Mouse (Mus musculus) intestine, embryonic 16.5 days (tissue): Measurements from ENCODE around the gene Reep3. TPM values are rescaled to one million over a fixed set of nuclear protein-coding genes. Genes with fewer than 3 reads are reported as not detected.
A peak's percentile ranks its signal among the peaks of the same experiment; 100 is the strongest.
"Not testable (repeated sequence)": the region's sequence is repeated elsewhere in the genome, so short reads cannot be mapped to it uniquely, and the experiment has no call there.

Source experiments
- ATAC-seq: fragments of 200-750 bp; cut with Nextera tagmentation; 2 replicates; pipeline ENCODE4 v1.8.0; 2017; ENCODE audit warnings: moderate TSS enrichment, moderate library complexity
- H3K27ac ChIP-seq: fragments of 300-500 bp; sonication (generic); 2 replicates; pipeline ENCODE4 v1.5.1; 2014; ENCODE audit warnings: mild to moderate bottlenecking, low read length
- H3K27me3 ChIP-seq: fragments of 300-500 bp; sonication (generic); replicated peaks from 2 replicates; pipeline ENCODE4 v1.6.1; 2014; ENCODE audit warnings: low read length, control low read depth, mixed read lengths; ENCODE audit not compliant: control insufficient read depth, insufficient read depth
- H3K36me3 ChIP-seq: fragments of 300-500 bp; sonication (generic); 2 replicates; pipeline ENCODE4 v1.6.1; 2014; ENCODE audit warnings: low read length, control low read depth; ENCODE audit not compliant: control insufficient read depth, insufficient read depth
- H3K4me1 ChIP-seq: fragments of 300-500 bp; sonication (generic); 2 replicates; pipeline ENCODE4 v1.6.1; 2014; ENCODE audit warnings: low read length, control low read depth, mixed read lengths; ENCODE audit not compliant: control insufficient read depth, insufficient read depth
- H3K4me2 ChIP-seq: fragments of 300-500 bp; sonication (generic); 2 replicates; pipeline ENCODE4 v1.6.1; 2014; ENCODE audit warnings: low read depth, low read length, control low read depth
- H3K4me3 ChIP-seq: fragments of 300-500 bp; sonication (generic); 2 replicates; pipeline ENCODE4 v1.5.1; 2014; ENCODE audit warnings: mild to moderate bottlenecking, low read length
- H3K9ac ChIP-seq: fragments of 300-500 bp; sonication (generic); 2 replicates; pipeline ENCODE4 v1.6.1; 2014; ENCODE audit warnings: low read depth, low read length
- H3K9me3 ChIP-seq: fragments of 300-500 bp; sonication (generic); 2 replicates; pipeline ENCODE4 v1.6.1; 2016; ENCODE audit warnings: low read length, control low read depth; ENCODE audit not compliant: control insufficient read depth
- WGBS: fragments of 180-500 bp; shearing (Covaris S2); extraction: QIAGEN DNeasy Blood & Tissue Kit; methylation state at CpG from one replicate; pipeline ENCODE4 v1.1.7; 2014; 5-methylcytosine and 5-hydroxymethylcytosine counted together
- polyA plus RNA-seq: library from polyadenylated mRNA; unstranded; fragments of >200 nt; fragmentation: Nextera tagmentation; extraction: Ambion mirVana; gene quantifications from 2 replicates; pipeline ENCODE4 v1.2.1, GENCODE M21; 2015

Gene Reep3
- polyA plus RNA-seq, 1 experiment from 2014 or later, result 36.2 TPM

- ATAC-seq, result no peak
- H3K9me3 ChIP-seq, result no peaks in the 10 kb centered on the region
- H3K36me3 ChIP-seq, result no peaks in the 10 kb centered on the region
- no peak overlapping the region for H3K4me3 ChIP-seq
- no peaks in the 10 kb centered on the region for H3K27me3 ChIP-seq
- H3K4me2 ChIP-seq, result no peak overlapping the region
- no peak overlapping the region for H3K27ac ChIP-seq
- peaks cover 27% of the 10 kb centered on the region for H3K4me1 ChIP-seq
- WGBS, result 87% methylated on average over 11 of the region's 11 CpGs
- H3K9ac ChIP-seq, result no peak overlapping the region
Observed at GRCm38 (mm10) chr10:67113833-67114232, 17.1 kb upstream of the Reep3 start.

DNA sequence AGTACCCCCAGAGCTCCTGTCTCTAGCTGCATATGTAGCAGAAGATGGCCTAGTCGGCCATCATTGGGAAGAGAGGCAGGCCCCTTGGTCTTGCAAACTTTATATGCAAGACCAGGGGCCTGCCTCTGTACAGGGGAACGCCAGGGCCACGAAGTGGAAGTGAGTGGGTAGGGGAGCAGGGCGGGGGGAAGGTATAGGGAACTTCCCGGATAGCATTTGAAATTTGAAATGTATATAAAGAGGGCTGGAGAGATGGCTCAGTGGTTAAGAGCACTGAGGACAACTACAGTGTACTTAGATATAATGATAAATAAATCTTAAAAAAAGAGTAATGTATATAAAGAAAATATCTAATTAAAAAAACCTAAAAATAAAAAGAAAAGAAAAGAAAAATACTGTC lies 16.2 kb upstream of the Reep3 start:
- not testable (repeated sequence) for H3K4me2 ChIP-seq, ATAC-seq, H3K36me3 ChIP-seq, H3K9ac ChIP-seq, H3K4me3 ChIP-seq, H3K27me3 ChIP-seq, H3K9me3 ChIP-seq, H3K27ac ChIP-seq
- WGBS, result 79% methylated on average over 5 of the region's 5 CpGs
- peaks cover 28% of the 10 kb centered on the region for H3K4me1 ChIP-seq

DNA sequence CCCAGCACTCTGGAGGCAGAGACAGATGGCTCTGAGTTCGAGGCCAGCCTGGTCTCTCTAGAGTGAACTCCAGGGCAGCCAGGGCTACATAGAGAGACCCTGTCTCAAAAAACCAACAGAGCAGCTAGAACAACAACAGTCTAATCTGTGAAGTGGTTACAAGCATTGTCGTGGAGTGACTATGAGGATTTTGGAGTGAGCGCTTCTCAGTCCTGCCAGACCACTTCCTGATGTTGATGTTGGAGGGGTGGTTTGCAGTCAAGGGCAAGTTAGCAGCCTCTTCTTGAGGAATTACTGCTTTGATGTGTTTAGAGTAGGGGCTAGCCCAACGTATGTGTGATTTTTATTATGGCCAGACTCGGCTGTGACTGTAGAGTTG lies 15.0 kb upstream of the Reep3 start:
- Histone ChIP-seq H3K36me3 (no peaks in the 10 kb centered on the region), H3K4me2 (no peak overlapping the region), H3K27me3 (no peaks in the 10 kb centered on the region), H3K4me1 (peaks cover 40% of the 10 kb centered on the region), H3K4me3 (no peak overlapping the region), H3K9ac (no peak overlapping the region), H3K9me3 (no peaks in the 10 kb centered on the region), H3K27ac (no peak overlapping the region)
- no peak for ATAC-seq
- WGBS, result 58% methylated on average over 5 of the region's 5 CpGs

GRCm38 (mm10) chr10:67111044-67111798 lies 14.5 kb upstream of the Reep3 start:
- 70% methylated on average over 14 of the region's 14 CpGs for WGBS
- H3K36me3 ChIP-seq, result no peaks in the 10 kb centered on the region
- H3K4me1 ChIP-seq, result peaks cover 42% of the 10 kb centered on the region
- no peak overlapping the region for H3K4me2 ChIP-seq
- H3K9me3 ChIP-seq, result no peaks in the 10 kb centered on the region
- no peak overlapping the region for H3K4me3 ChIP-seq
- H3K27ac ChIP-seq, result no peak overlapping the region
- no peak overlapping the region for H3K9ac ChIP-seq
- H3K27me3 ChIP-seq, result no peaks in the 10 kb centered on the region
- no peak for ATAC-seq

GRCm38 (mm10) chr10:67109635-67110034 lies 12.9 kb upstream of the Reep3 start:
- Histone ChIP-seq H3K27ac (no peak overlapping the region), H3K9ac (no peak overlapping the region), H3K4me2 (no peak overlapping the region), H3K9me3 (no peaks in the 10 kb centered on the region), H3K4me3 (no peak overlapping the region), H3K4me1 (peaks cover 42% of the 10 kb centered on the region), H3K36me3 (no peaks in the 10 kb centered on the region), H3K27me3 (no peaks in the 10 kb centered on the region)
- WGBS, result 73% methylated on average over 5 of the region's 5 CpGs
- no peak for ATAC-seq

- 62% methylated on average over 9 of the region's 9 CpGs for WGBS
- H3K4me3 ChIP-seq, result no peak overlapping the region
- no peaks in the 10 kb centered on the region for H3K36me3 ChIP-seq
- H3K4me2 ChIP-seq, result no peak overlapping the region
- no peak overlapping the region for H3K27ac ChIP-seq
- no peaks in the 10 kb centered on the region for H3K9me3 ChIP-seq
- no peaks in the 10 kb centered on the region for H3K27me3 ChIP-seq
- peak; percentile 14; the same call in 1 of the 2 replicates for ATAC-seq
- H3K4me1 ChIP-seq, result peaks cover 56% of the 10 kb centered on the region
- no peak overlapping the region for H3K9ac ChIP-seq
Observed at GRCm38 (mm10) chr10:67108096-67108495, 11.4 kb upstream of the Reep3 start.

DNA sequence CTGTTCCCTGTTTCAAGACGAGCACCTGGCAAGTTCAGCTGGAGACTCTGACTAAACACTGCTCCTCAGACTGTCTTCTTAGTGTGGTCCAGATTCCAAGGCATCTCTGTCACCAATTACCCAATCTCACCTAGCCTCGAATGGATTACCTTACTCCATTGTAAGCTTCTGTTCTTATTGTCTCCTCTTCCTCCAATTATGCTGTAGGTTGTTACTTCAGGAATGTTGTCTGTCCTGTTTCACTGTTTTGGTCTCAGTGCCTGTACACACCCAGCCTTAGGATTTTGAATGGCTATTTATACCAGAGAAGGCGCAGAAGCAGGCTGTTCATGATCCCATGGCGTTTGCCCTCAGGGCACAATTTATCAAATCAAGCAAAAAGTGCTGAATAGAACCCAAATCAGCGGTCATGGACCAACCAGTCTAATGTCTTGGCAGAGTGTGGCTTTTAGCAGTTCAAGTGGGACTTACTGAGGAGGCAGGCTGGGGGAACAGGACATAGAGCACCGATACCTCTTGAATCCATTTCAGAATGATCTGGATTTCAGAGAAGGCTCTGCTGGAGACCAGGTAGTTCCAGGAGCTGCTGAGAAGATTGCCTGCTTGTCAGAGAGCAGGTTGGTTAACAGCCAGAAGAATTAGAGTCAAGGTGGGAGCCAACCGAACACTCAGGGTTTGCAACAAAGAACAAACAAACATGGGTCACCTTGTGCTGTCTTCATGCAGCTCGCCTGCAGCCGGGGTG lies 10.4 kb upstream of the Reep3 start:
- peak; percentile 39 for ATAC-seq
- Histone ChIP-seq H3K9ac (no peak overlapping the region), H3K27ac (no peak overlapping the region), H3K27me3 (no peaks in the 10 kb centered on the region), H3K4me3 (no peak overlapping the region), H3K4me1 (peaks cover 64% of the 10 kb centered on the region), H3K36me3 (no peaks in the 10 kb centered on the region), H3K9me3 (no peaks in the 10 kb centered on the region), H3K4me2 (no peak overlapping the region)
- 58% methylated on average over 9 of the region's 9 CpGs for WGBS

- Histone ChIP-seq H3K4me3 (no peak overlapping the region), H3K9me3 (no peaks in the 10 kb centered on the region), H3K4me2 (no peak overlapping the region), H3K36me3 (no peaks in the 10 kb centered on the region), H3K27me3 (no peaks in the 10 kb centered on the region), H3K4me1 (peaks cover 60% of the 10 kb centered on the region), H3K9ac (no peak overlapping the region), H3K27ac (no peak overlapping the region)
- no peak for ATAC-seq
- 70% methylated on average over 6 of the region's 6 CpGs for WGBS
Observed at GRCm38 (mm10) chr10:67106400-67106799, 9.7 kb upstream of the Reep3 start.

DNA sequence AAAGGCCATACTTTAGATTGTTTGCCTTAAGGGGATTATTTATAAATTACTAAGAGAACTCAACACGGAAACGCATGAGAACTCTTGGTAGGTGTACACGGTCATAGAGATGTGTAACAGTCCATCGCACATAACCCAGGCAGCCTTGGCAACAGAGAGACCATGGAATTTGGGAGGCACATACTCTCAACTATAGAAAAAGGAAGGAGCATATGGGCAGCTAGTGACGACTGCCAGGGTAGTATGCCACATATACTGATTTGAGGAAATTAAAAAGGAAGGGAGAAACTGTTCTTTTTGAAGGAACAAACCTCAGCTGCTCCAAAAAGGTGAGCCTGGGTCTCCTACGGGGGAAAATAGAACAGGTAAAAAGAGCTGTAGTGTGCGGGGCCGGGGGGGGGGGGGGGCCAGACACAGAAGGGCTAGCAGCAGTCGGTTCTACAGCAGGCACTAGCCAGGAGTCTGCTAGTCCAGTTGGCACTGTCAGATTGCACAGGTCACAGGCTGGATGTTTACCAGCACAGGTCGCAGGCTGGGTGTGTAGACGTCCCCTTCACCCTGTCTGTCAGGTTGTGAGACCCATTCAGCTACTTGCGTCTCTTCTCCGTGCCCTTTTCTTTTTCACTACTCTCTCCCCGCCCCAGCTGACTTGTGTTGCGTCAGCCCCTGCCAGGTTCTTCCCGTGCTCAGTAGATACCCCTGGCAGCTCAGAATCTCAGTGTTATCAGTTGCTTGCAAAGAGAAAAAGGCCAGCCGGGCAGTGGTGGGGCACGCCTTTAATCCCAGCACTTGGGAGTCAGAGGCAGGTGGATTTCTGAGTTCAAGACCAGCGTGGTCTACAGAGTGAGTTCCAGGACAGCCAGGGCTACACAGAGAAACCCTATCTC lies 8.8 kb upstream of the Reep3 start:
- H3K27ac ChIP-seq, result no peak overlapping the region
- H3K9ac ChIP-seq, result no peak overlapping the region
- H3K4me1 ChIP-seq, result peaks cover 60% of the 10 kb centered on the region
- no peaks in the 10 kb centered on the region for H3K9me3 ChIP-seq
- no peak overlapping the region for H3K4me2 ChIP-seq
- no peaks in the 10 kb centered on the region for H3K27me3 ChIP-seq
- ATAC-seq, result 0 out of 2 replicates have a peak, but pooled peaks have one; percentile 6
- no peaks in the 10 kb centered on the region for H3K36me3 ChIP-seq
- 60% methylated on average over 19 of the region's 19 CpGs for WGBS
- H3K4me3 ChIP-seq, result no peak overlapping the region
